Mouse (Mus musculus): ENCODE data around the gene Klhdc4.

The Klhdc4 gene

DNA sequence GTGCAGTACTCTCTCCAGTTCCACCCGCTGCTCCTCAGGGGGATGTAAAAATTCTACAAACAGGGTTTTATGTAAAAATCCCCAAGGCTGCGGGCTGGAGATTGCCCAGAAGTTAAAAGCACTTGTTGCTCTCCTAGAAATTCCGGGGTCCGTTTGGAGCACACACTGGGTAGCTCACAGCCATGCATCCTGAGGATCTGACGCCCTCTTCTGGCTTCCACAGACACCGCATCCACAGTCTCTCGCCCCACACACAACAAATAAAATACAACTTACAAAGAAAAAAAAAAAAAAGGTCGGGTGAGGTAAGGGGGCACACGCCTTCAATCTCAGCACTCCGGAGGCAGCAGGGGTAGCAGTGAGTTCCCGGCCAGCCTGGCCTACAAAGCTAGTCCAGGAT lies 21.3 kb downstream of the Klhdc4 start:
- no peak for DNase-seq (ENCODE audit: low spot score in 2 of 2)

DNA sequence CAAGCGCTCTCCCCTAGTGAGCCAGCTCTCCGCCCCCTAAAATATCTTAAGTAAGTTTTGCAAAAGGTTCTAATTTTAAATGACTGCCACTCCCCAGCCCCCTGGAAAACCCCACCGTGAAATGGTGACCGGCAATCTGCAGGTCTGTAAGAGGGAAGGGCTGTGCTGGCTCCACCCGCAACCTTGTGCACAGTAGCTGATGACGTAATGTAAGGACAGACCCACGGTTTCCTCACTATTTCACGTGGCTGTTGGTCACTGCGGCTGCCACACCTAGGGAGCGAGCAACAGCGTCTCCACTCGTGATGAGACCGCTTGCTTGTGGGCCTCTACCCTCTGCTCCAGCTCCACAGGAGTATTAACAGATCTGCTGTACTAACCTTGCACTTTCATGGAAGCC lies 23.2 kb downstream of the Klhdc4 start:
- DNase-seq (ENCODE audit: low spot score in 2 of 2), result no peak

DNA sequence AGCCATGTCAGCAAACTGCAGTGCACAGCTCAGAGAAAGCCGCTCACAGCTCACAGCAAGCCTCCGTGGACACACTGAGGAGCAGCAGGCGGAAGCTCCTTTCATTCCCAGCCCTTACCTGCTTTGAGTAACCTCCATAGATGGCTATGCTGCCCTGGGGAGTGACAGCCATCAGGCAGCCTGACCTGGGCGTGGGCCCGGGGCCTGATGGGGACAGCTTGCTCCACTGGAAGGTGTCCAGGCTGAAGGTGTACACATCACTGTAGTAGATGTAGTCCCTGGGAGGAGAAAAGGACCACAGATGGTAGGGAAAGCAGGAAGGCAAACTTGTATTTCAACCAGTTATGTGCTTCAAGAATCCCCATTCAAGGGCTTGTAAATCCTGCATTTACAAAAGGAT lies 24.5 kb downstream of the Klhdc4 start:
- DNase-seq (ENCODE audit: low spot score in 2 of 2), result no peak

DNA sequence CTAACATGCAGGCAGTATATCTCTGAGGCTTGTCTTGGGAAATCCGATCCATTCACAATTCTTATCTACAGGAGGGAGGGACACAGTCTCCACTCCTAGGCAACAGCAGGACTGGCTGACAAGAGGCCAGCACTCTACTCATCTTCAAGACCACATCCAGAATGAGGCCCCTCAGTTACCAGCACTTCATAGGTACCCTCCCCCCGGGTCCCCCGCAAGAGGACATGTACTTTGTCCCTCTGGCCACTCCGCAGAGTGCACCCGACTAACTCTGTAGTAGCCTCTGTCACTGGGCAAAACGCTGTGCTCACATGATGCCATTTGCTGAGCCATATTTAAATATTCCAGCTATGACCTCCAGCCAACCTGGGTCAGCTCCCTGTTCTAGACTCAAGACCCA lies 31.0 kb downstream of the Klhdc4 start:
- DNase-seq (ENCODE audit: low spot score in 2 of 2), result no peak

DNA sequence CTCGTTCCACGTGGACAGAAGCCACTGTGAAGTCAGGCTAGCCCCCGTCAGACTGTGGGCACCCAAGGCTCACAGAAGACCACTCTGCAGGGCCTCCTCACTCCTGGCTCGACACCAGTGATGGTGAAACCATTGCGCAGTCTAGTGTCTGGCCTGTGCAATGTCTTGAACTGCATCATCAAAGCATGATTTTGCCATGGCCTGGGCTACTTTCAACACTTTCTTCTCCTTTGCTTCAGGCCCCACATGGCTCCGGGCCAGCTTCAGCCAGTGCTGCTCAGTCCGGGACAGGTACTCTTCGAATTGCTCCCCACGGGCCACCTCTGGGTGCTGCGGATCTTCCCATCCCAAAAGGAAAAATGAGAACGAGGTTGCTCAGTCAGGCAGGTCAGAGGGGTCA lies 33.0 kb downstream of the Klhdc4 start:
- DNase-seq (ENCODE audit: low spot score in 2 of 2), result no peak

DNA sequence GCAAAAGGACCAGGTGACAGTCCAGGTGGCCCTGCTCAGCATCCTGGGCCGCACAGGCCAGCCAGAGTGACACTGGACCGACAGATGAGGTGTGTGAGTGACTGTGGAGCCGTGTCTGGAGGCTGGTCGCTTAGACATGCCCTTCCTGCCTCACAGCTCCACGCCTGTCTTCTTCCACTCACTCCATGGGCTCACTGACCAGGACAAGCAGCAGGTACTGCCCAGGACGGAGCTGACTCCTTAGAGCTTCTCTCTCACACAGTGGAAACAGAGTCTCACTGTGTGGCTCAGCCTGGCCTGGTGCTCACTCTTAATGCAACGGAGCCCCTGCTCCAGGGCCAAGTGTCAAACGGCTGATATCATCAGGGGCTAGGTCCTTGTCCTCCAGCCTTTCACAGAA lies 33.9 kb downstream of the Klhdc4 start:
- DNase-seq (ENCODE audit: low spot score in 2 of 2), result no peak

DNA sequence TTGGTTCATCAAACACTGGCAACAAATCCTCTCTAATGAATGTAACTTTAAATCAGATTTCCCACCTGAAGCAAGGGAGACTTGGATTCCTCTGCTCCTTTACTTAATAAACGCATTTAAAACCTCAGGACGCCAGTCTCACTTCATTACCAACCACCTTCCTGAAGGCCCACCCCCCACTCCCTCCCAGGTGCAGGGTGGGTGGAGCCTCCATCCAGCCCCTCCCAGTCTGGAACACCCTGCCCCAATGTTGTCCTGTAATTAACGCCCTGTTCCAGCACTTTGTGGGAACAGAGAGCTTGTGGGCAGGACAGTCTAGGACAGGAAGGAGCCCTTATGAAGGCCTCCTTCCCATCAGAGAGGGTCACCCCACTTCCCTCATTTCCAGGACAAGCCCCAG lies 35.2 kb downstream of the Klhdc4 start:
- DNase-seq (ENCODE audit: low spot score in 2 of 2), result no peak

DNA sequence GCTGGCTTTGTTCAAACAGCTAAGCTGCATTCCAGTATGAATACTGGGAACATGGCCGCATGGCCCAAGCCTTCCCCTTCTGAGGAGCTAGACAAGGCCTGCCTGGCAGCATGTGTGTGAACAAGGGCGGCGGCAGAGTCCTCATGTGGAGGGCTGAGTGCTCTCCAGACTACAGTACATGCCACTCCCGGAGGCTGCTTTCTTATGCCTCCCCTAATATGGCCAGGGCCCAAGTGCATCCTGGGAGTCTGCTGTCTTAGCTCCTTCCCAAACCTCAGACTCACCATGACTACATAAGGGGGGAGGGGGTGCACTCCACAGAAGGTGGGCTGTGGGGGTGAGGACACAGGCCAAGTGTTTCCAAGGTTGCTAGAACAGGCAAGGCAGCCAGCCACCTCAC lies 36.7 kb downstream of the Klhdc4 start:
- no peak for DNase-seq (ENCODE audit: low spot score in 2 of 2)

DNA sequence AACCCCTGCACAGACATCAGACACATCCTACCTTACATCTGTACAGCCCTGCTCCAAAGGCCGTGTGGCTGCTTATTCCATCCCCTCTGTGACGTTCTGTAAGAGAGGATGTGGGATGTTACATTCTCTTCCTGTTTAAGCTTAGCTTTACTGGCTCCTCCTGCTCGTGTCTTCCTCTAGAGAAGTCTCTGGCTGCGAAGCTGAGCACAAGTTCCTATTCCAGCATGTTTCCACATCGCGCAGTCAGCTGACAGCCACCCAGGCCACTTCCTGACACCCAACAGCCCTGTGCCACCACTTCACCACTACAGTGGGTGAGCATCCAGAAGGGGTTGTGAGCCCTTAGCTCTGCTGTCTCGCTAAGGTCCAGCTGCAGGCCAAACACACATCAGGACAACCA lies 37.2 kb downstream of the Klhdc4 start:
- peak in 1 of 2 experiments; percentile 30 for DNase-seq (ENCODE audit: low spot score in 2 of 2)

DNA sequence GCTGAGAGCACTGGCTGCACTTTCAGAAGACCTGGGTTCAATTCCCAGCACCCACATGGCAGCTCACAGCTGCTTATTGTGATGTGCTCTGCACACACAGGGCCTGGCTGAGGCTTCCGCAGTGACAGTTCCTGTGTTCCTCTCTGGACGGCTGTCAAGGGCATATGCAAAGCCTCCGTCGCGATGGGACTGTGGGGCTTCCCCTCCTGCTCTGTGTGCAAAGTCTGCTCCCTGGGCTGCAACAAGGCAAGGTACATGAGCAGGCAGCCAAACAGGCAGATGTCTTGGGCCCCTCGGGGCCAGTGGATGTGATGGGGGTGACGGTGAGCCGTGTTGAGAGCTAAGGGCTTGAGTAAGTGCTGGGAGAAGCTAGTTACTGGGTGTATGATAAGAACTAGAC lies 40.6 kb downstream of the Klhdc4 start:
- no peak for DNase-seq (ENCODE audit: low spot score in 2 of 2)

DNA sequence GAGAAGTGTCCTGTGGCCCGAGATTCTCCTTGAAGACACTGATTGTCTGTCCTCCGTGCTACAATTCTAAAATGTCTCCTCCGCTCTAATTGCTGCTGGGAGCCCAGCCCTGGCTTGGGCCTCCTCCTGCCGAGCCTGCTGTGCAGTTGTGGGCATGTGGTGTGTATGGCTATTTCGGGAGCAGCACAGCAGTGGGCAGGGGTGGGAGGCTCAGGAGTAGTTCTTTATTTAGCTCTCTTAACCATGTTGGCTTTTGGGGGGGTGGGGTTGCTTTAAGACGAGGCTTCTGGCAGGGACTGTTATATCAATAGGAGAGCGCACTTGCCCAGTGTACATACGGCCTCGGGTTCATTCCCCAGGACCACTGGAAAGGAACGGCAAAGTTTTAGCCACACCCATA lies 42.8 kb downstream of the Klhdc4 start:
- DNase-seq (ENCODE audit: low spot score in 2 of 2), result peak; percentile 26 to 38

DNA sequence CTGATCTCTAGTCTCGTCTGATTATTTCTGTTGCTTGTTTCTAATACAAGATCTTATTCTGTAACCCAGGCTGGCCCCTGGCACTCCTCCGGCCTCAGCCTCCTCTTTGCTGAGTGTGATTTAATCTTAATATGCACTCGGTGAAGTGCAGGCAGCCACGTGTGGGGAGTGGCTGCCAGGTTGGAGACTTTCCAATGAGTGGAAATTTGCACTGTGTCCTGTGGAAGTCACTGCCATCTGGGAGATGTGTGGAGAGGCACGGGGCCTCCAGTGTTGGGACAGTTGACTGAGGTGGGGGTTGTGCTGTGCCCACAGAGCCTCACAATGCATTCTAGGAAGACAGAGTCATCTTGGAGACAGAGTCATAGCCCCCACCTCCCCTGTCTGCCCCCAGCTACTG lies 46.9 kb downstream of the Klhdc4 start:
- DNase-seq (ENCODE audit: low spot score in 2 of 2), result no peak

DNA sequence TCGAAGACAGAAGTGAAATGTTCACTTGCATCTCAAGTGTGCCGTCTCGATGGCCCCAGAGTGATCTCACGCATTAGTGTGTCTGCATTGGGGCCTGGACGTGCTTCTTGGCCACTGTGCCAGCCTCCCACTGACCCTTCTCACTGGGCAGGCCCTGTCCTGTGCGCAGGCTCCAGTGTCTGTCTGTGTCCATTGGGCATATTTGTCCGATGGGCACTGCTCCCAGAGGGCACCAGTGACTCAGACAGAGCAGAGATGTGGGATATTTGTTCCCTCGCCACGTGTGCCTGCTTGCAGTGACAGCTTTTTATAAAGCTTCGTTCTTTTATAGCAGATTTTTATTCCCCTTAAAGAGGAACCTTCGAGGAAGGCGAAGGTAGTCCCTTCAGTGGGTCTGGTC lies 55.5 kb downstream of the Klhdc4 start:
- no peak for DNase-seq (ENCODE audit: low spot score in 2 of 2)

DNA sequence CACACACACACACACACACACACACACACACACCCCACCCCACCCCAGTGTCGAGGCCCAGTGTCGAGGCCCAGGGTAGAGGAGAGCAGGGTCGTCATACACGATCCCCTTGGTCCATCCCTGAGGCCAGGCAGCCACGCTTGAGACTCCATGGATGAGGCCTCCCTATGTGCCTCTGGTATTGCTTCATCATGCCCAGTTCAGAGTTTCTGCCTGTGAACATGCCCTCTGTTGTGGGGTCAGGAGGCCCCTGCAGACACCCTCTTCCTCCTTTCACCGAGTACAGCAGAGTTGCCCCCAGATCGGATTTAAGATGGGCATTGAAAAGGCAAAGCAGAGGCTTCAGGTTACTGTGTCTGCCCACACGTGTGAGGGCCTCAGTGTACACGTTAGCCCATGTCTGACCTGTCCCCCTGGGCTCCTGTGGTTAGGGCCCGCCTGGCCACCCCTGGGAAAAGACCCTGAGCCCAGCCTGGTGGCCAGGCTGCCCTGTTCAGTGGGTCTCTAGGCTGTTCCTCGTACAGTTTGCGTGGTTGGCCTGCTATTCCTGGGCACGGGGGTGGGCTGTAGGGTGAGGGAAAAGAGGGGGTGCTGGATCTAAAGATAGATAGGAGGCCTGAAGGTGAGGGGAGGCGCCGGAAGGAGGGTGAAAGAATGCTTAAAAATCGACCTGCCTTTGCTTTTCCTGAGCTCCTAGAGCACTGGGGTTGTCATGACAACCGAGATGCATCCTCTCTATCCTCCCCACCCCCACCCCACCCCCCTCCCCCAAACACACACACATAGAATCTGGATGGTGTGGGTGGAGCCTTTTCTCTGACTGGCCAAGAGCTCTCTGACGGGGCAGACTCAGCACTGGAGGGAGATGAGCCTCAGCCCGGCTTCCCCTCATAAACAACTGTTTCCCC lies 58.3 kb downstream of the Klhdc4 start:
- DNase-seq (ENCODE audit: low spot score in 2 of 2), result no peak

DNA sequence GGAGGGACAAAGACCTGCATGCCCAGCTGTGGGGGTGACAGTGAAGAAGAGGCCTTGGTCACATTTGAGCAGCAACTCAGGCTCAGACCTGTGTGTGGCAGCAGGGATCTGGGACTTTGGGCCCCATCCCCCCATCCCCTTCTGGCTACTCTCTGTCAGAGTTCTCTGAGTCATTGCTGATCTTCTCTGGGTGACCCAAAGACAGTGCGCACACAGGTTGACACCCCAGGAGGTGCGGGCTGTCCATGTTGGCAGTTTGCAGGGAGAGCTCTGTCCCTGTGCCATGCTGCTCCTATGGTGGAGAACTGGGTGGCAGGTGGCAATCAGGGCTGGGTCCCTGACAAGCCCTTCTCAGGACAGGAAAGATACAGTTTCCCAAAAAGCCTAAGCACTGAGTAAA lies 59.7 kb downstream of the Klhdc4 start:
- no peak for DNase-seq (ENCODE audit: low spot score in 2 of 2)

DNA sequence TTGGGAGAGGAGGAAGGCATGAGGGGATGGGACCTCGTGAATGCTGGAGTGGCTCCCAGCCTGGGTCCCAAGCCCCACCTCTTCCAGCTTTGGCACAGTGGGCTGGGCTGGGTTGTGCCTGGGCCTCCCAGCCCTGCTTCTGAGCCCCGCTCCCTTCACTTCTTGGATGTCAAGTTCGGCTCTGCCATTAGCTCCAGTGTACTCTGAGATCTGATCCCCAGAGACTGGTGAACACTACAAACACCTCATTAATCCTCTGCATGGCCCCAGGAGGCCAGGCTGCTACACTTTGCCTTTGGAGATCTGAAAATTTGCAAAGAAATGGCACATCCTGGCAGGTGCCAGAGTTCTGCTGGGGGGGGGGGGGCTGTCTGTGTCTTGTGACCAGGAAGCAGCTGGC lies 60.3 kb downstream of the Klhdc4 start:
- DNase-seq (ENCODE audit: low spot score in 2 of 2), result no peak

DNA sequence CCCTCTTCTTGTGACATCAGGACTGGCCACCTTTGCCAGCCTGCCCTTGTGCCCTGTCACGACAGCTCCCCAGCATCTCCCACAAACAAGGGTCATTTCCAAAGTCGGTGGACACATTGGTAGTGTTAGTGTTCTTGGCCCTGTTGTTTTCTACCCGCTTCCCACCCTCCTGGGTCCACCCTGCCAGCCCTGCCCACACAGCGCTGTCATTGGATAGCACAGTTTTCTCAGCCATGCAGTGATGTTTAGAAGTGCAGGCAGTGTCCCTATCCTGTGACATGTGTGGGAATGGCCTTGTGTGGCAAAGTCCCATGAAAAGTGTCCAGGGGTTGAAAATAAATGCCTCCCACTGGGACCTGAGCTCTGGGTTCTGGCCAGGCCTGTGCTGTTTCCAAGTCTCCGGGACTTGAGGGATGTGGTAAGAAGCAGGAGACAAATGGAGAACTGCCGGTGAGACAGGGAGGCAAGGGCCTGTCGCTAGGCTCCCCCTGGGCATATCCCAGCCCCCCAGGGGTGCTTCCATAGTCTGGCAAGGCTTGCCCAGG lies 63.7 kb downstream of the Klhdc4 start:
- DNase-seq (ENCODE audit: low spot score in 2 of 2), result no peak

DNA sequence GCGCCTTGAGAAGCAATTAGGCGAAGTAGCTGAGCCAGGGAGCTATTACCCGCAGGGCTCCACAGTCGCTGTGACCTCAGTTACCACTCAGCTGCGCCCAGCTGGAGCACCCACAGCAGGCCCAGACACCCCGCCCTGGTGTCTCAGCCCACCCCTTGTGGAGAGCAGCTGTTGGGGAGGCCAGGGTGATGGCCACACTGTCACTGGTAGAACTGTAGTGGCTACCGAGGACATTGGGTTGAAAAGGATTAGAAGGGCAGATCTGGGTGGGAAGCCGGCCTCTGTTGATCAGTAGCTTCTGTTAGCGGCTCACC lies 65.7 kb downstream of the Klhdc4 start:
- no peak for DNase-seq (ENCODE audit: low spot score in 2 of 2)

DNA sequence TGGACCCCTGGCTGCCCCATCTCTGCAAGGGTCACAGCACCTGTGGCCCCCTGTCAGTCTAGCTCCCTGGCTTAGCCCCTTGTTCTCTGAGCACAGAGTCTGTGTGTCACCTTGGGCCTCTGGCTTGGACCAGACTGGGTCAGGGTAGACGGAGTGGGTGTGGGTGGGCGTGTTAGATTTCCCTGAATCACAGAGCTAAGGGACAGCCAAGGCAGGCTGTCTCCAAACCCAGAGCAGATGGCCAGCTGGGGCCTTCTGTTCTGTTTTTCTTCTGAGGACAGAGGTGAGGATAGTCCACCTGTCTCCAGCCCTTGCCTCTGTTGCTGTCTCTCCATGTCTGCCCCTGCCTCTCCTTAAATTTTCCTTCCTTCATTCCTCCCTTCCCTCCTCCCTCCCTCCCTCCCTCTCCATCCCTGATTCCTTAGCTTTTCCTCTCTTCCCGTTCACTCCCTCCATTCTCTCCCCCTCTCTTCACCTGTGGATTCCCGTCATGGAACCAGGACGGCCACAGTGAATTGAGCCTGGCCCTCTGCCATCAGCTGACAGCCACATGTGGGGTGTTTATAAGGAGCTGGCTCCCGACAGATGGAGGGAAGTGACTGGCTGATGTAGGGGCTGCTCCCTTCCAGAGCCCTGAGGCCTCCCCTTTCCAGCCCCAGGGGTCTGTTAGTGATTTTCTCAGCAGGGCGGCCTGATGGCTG lies 66.2 kb downstream of the Klhdc4 start:
- no peak for DNase-seq (ENCODE audit: low spot score in 2 of 2)

DNA sequence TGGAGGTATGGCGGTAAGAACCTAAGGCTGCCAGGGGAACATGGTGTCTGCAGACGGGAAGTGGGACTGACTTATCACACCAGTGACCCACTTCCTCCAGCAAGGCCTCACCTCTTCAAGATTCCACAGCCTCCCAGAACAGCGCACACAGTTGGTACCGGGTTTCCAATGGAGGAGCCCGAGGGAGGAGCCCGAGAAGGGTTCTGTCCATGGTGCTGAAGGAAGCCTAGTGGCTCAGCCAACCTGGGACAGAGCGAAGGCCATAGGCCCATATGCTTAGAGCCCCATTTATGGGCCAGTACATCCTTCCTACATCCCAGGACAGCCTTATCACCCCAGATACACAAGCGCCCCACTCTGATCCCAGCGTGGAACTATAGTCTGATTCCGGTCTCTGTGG lies 67.9 kb downstream of the Klhdc4 start:
- DNase-seq (ENCODE audit: low spot score in 2 of 2), result no peak

DNA sequence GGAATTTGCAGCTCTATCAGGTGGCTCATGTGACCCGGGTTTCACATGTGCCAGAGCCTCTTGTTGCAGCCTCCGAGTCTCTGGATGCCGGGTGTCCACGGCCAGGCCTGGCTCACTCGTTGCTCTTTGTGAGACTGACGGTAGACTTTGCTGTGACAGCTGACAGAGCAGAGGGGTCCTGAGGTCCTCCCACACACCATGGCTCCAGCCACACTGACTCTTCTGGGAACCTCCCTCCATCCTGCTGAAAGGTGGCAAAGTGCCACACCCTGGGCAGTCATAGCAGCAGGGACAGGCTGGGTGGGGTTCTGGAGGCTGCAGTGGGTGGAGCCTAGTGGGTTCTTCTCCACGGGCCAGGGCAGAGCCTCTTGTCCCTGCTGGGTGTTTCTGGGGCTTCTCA lies 68.9 kb downstream of the Klhdc4 start:
- DNase-seq (ENCODE audit: low spot score in 2 of 2), result no peak

DNA sequence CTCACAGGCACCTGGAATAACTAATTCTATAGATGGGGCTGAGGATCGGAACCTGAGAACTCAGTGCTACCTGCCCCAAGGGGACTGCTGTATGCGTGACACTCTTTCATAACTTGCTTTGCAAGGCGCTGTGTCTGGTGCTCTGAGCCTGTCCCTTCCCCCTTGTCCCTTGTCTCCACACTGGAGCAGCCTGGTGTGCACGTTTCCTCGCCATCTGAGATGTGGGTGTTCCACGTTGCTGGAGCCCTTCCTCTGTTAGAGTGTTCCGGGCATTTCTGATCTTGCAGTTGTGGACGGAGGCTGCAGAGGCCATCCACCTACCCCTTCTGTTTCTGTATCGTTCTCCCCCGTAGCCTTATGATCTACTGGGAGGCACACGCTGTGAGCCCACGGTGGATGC lies 70.9 kb downstream of the Klhdc4 start:
- DNase-seq (ENCODE audit: low spot score in 2 of 2), result no peak

DNA sequence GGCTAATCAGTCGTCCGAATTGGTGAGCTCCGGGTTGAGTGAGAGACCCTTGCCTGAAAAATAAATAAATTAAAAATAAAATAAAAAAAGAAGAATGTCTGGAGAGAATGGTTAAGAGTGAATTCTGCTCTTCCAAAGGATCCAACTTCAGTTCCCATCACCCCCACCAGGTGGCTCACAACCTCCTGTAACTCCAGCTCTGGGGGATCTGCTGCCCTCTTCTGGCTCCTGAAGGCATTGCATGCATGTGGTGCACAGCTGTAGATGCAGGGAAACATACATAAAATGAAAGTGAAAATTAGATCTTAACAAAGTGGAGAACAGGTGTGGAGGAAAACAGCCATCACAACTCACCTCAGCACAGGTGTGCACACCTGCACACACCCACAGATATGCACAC lies 78.0 kb downstream of the Klhdc4 start:
- DNase-seq (ENCODE audit: low spot score in 2 of 2), result peak in 1 of 2 experiments; percentile 7

Measured in heart, adult 9 months (tissue).